Mouse (Mus musculus): ENCODE data around the gene Hsph1. TPM values are rescaled to one million over a fixed set of nuclear protein-coding genes. Genes with fewer than 3 reads are reported as not detected.

Gene Hsph1
- polyA plus RNA-seq, 1 experiment from 2014 or later: 23.5 TPM

DNA sequence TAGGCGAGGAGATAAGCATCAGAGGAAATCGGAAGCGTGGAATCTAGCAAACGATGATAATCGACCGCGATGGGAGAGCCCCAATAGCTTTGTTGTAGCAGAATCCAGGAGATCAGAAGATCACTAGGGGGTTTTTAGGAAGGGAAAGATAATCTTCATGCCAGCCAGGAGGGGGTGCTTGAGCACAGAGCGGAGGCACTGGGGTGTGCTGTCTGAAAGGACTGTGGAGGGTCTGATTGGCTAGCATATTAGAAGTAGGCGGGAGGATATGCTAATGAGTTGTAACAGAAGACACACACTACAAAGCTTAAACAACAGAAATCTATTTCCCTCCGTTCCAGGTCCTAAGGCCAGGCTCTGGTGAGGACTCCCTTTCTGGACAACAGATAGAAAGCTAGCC, 50.3 kb downstream of the Hsph1 start:
- 50% methylated on average over 10 of the region's 10 CpGs for WGBS
- Histone ChIP-seq H3K9ac (ENCODE audit: low read length) (no peak overlapping the region), H3K27ac (replicated peaks in 1 of 2; ENCODE audit: control insufficient read depth in 1 of 2, insufficient read depth in 1 of 2, low read depth in 2 of 2, low read length in 2 of 2) (no peak overlapping the region), H3K4me3 (ENCODE audit: control insufficient read depth in 1 of 2, insufficient read depth in 1 of 2, low read depth in 1 of 2, low read length in 2 of 2) (no peak overlapping the region), H3K4me2 (ENCODE audit: low read length) (no peak overlapping the region), H3K9me3 (ENCODE audit: control insufficient read depth, low read length) (no peaks in the 10 kb centered on the region), H3K27me3 (ENCODE audit: control insufficient read depth, insufficient read depth, low read length) (no peaks in the 10 kb centered on the region), H3K4me1 (ENCODE audit: control insufficient read depth in 2 of 2, insufficient read depth in 2 of 2, low read length in 2 of 2) (peaks cover 10 to 14% of the 10 kb centered on the region in 2 experiments; a peak in 3 of 4 replicates), H3K36me3 (ENCODE audit: control insufficient read depth, insufficient read depth, low read length) (no peaks in the 10 kb centered on the region)
- ATAC-seq (ENCODE audit: insufficient number of reproducible peaks, insufficient read depth, low FRiP score, low read depth): no peak

DNA sequence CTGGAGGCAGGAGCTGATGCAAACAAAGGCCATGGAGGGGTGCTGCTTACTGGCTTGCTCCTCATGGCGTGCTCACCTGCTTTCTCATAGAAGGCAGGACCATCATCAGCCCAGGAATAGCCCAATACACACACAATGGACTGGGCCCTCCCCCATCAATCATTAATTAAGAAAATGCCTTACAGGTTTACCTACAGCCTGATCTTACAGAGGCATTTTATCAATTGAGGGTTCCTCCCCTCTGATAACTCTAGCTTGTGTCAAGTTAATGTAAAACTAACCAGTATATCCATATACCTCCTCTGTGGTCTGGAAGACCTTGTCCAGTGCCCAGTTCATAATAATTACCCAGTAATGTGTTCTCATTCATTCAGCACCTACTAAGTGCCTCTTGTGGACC, 50.9 kb downstream of the Hsph1 start:
- no peaks in the 10 kb centered on the region for H3K27me3 ChIP-seq (ENCODE audit: control insufficient read depth, insufficient read depth, low read length)
- no peak overlapping the region for H3K4me2 ChIP-seq (ENCODE audit: low read length)
- ATAC-seq (ENCODE audit: insufficient number of reproducible peaks, insufficient read depth, low FRiP score, low read depth): no peak
- WGBS: 86% methylated on average over 1 of the region's 1 CpGs
- no peaks in the 10 kb centered on the region for H3K36me3 ChIP-seq (ENCODE audit: control insufficient read depth, insufficient read depth, low read length)
- H3K9ac ChIP-seq (ENCODE audit: low read length): no peak overlapping the region
- peaks cover 10 to 14% of the 10 kb centered on the region in 2 experiments; a peak in 3 of 4 replicates for H3K4me1 ChIP-seq (ENCODE audit: control insufficient read depth in 2 of 2, insufficient read depth in 2 of 2, low read length in 2 of 2)
- H3K4me3 ChIP-seq (ENCODE audit: control insufficient read depth in 1 of 2, insufficient read depth in 1 of 2, low read depth in 1 of 2, low read length in 2 of 2): no peak overlapping the region
- no peak overlapping the region for H3K27ac ChIP-seq (replicated peaks in 1 of 2; ENCODE audit: control insufficient read depth in 1 of 2, insufficient read depth in 1 of 2, low read depth in 2 of 2, low read length in 2 of 2)
- H3K9me3 ChIP-seq (ENCODE audit: control insufficient read depth, low read length): no peaks in the 10 kb centered on the region

DNA sequence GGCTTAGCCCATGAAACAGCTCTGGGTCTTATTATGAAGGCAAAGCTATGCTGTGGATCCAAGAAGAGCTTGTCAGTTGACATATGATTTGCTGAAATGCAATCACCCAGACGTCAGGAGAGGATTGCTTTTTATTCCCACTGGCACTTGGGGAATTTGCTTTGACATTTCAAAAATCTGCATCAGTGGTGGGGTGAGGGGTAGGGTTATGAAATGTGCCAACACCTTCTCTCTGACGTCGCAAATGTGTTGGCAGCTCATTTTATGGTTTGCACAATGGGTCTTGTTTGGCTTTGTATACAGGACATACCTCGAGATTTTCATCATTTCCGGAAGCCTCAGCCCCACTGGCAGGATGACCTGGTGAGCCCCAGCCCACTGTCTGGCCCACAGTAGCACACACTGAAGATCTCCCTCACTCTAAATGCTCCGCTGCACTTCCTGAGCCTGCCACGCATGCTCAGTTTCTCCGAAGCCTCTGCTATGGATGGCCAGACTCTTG, 52.0 kb downstream of the Hsph1 start:
- Histone ChIP-seq H3K36me3 (ENCODE audit: control insufficient read depth, insufficient read depth, low read length) (no peaks in the 10 kb centered on the region), H3K4me3 (ENCODE audit: control insufficient read depth in 1 of 2, insufficient read depth in 1 of 2, low read depth in 1 of 2, low read length in 2 of 2) (no peak overlapping the region), H3K27me3 (ENCODE audit: control insufficient read depth, insufficient read depth, low read length) (no peaks in the 10 kb centered on the region), H3K9me3 (ENCODE audit: control insufficient read depth, low read length) (no peaks in the 10 kb centered on the region), H3K9ac (ENCODE audit: low read length) (no peak overlapping the region), H3K4me2 (ENCODE audit: low read length) (no peak overlapping the region), H3K27ac (replicated peaks in 1 of 2; ENCODE audit: control insufficient read depth in 1 of 2, insufficient read depth in 1 of 2, low read depth in 2 of 2, low read length in 2 of 2) (no peak overlapping the region), H3K4me1 (ENCODE audit: control insufficient read depth in 2 of 2, insufficient read depth in 2 of 2, low read length in 2 of 2) (peaks cover 10 to 12% of the 10 kb centered on the region in 2 experiments; a peak in 3 of 4 replicates)
- no peak for ATAC-seq (ENCODE audit: insufficient number of reproducible peaks, insufficient read depth, low FRiP score, low read depth)
- WGBS: 53% methylated on average over 8 of the region's 8 CpGs

DNA sequence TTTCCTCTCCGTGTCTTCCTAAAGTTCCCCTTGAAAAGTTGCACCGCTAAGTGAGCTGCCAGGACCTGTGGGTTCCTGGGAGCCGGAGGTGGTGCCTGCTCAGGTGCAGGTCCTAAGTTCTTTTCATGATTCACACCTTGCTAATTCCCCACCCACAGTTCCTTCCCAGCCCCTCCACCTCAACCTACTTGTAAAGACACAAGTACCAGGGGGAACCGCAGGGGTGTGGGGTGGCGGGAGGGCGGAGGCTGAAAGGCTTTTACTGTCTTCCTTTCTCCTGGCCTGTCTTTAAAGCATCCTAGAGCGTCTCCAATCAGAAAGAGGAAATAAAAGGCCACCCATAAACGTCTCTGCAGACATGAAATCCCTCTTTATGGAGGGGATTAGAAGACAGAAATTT, 52.7 kb downstream of the Hsph1 start:
- Histone ChIP-seq H3K9ac (ENCODE audit: low read length) (no peak overlapping the region), H3K36me3 (ENCODE audit: control insufficient read depth, insufficient read depth, low read length) (no peaks in the 10 kb centered on the region), H3K4me2 (ENCODE audit: low read length) (no peak overlapping the region), H3K27me3 (ENCODE audit: control insufficient read depth, insufficient read depth, low read length) (no peaks in the 10 kb centered on the region), H3K4me1 (ENCODE audit: control insufficient read depth in 2 of 2, insufficient read depth in 2 of 2, low read length in 2 of 2) (peaks cover 8 to 9% of the 10 kb centered on the region in 2 experiments; a peak in 3 of 4 replicates), H3K4me3 (ENCODE audit: control insufficient read depth in 1 of 2, insufficient read depth in 1 of 2, low read depth in 1 of 2, low read length in 2 of 2) (no peak overlapping the region), H3K27ac (replicated peaks in 1 of 2; ENCODE audit: control insufficient read depth in 1 of 2, insufficient read depth in 1 of 2, low read depth in 2 of 2, low read length in 2 of 2) (no peak overlapping the region), H3K9me3 (ENCODE audit: control insufficient read depth, low read length) (no peaks in the 10 kb centered on the region)
- WGBS: 36% methylated on average over 8 of the region's 8 CpGs
- no peak for ATAC-seq (ENCODE audit: insufficient number of reproducible peaks, insufficient read depth, low FRiP score, low read depth)

DNA sequence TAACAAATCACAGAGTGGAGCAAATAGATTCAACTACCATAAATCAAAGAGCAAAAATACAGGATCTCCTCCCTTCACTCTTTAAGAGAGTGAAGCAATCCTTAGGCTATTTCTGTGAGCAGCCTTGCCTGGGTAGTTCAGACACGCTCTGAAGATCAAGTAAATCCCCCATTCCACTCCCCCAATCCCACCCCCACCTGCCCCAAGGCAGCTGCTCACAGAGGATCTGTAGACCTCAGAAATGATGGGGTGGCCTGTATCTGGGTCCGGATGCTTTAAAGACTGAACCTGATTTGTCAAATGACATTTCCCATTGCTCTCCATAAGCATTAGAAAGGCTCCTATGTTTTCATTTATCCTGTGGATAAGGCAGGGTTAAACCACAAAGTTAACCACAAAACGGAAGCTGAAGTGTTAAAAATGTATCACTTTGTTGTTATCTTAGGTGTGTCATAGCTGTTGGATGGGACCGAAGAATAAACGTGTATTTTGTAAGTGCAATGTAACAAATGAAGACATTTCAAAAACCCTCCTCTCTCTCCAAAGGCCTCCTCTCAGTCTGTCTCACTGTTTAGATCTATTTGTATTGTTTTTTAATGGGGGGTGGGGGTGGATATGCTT, 53.4 kb downstream of the Hsph1 start:
- WGBS: 69% methylated on average over 5 of the region's 5 CpGs
- no peaks in the 10 kb centered on the region for H3K27me3 ChIP-seq (ENCODE audit: control insufficient read depth, insufficient read depth, low read length)
- no peak overlapping the region for H3K4me2 ChIP-seq (ENCODE audit: low read length)
- H3K27ac ChIP-seq (replicated peaks in 1 of 2; ENCODE audit: control insufficient read depth in 1 of 2, insufficient read depth in 1 of 2, low read depth in 2 of 2, low read length in 2 of 2): no peak overlapping the region
- peaks cover 2 to 4% of the 10 kb centered on the region in 2 experiments; a peak in 1 of 4 replicates for H3K4me1 ChIP-seq (ENCODE audit: control insufficient read depth in 2 of 2, insufficient read depth in 2 of 2, low read length in 2 of 2)
- no peak for ATAC-seq (ENCODE audit: insufficient number of reproducible peaks, insufficient read depth, low FRiP score, low read depth)
- H3K4me3 ChIP-seq (ENCODE audit: control insufficient read depth in 1 of 2, insufficient read depth in 1 of 2, low read depth in 1 of 2, low read length in 2 of 2): no peak overlapping the region
- H3K9me3 ChIP-seq (ENCODE audit: control insufficient read depth, low read length): no peaks in the 10 kb centered on the region
- H3K9ac ChIP-seq (ENCODE audit: low read length): no peak overlapping the region
- H3K36me3 ChIP-seq (ENCODE audit: control insufficient read depth, insufficient read depth, low read length): no peaks in the 10 kb centered on the region

DNA sequence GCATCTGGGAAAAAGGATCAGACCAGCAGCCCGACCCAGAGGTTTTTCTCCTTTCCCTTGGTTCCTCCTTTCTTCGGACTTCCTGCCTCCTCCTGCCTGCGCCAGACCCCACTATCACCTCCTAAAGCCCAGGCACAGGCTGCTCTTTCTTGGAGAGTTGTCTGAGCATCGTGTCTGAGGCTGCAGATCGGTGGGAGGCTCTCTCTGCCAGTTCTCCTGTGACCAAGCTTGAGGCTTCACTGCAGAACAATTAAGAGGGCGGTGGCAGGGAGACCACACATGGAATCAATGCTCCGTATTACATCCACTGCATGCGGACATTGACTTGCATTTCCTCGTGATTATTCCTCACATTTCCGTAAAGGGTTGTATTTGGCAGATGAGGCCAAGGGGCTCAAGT, 58.7 kb downstream of the Hsph1 start:
- Histone ChIP-seq H3K9me3 (ENCODE audit: control insufficient read depth, low read length) (no peaks in the 10 kb centered on the region), H3K36me3 (ENCODE audit: control insufficient read depth, insufficient read depth, low read length) (no peaks in the 10 kb centered on the region), H3K9ac (ENCODE audit: low read length) (no peak overlapping the region), H3K4me3 (ENCODE audit: control insufficient read depth in 1 of 2, insufficient read depth in 1 of 2, low read depth in 1 of 2, low read length in 2 of 2) (no peak overlapping the region), H3K4me1 (ENCODE audit: control insufficient read depth in 2 of 2, insufficient read depth in 2 of 2, low read length in 2 of 2) (peaks cover 0 to 3% of the 10 kb centered on the region in 2 experiments; a peak in 1 of 4 replicates), H3K4me2 (ENCODE audit: low read length) (no peak overlapping the region), H3K27me3 (ENCODE audit: control insufficient read depth, insufficient read depth, low read length) (no peaks in the 10 kb centered on the region), H3K27ac (replicated peaks in 1 of 2; ENCODE audit: control insufficient read depth in 1 of 2, insufficient read depth in 1 of 2, low read depth in 2 of 2, low read length in 2 of 2) (no peak overlapping the region)
- ATAC-seq (ENCODE audit: insufficient number of reproducible peaks, insufficient read depth, low FRiP score, low read depth): no peak
- 30% methylated on average over 10 of the region's 10 CpGs for WGBS

DNA sequence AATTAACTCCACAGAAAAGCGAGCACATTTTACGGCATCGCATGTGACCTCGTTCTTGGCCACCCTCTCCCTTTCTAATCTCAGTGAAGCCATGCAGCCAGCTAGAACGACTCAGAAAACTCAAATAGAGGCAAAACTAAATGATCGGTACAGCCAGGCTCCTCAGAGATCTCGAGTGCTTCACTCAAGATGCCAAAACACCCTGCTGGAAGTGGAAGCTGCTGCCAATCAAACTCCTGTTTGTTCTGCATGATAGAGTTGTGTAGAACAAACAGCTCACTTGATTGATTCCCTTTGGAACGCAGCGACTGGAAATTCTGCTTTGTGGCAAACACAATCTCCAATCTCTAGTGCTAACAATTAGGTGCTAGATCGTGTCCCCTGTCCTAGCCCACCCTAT, 59.2 kb downstream of the Hsph1 start:
- Histone ChIP-seq H3K9me3 (ENCODE audit: control insufficient read depth, low read length) (no peaks in the 10 kb centered on the region), H3K4me3 (ENCODE audit: control insufficient read depth in 1 of 2, insufficient read depth in 1 of 2, low read depth in 1 of 2, low read length in 2 of 2) (no peak overlapping the region), H3K9ac (ENCODE audit: low read length) (no peak overlapping the region), H3K27ac (replicated peaks in 1 of 2; ENCODE audit: control insufficient read depth in 1 of 2, insufficient read depth in 1 of 2, low read depth in 2 of 2, low read length in 2 of 2) (no peak overlapping the region), H3K4me1 (ENCODE audit: control insufficient read depth in 2 of 2, insufficient read depth in 2 of 2, low read length in 2 of 2) (peaks cover 0 to 3% of the 10 kb centered on the region in 2 experiments; a peak in 1 of 4 replicates), H3K4me2 (ENCODE audit: low read length) (no peak overlapping the region), H3K36me3 (ENCODE audit: control insufficient read depth, insufficient read depth, low read length) (no peaks in the 10 kb centered on the region), H3K27me3 (ENCODE audit: control insufficient read depth, insufficient read depth, low read length) (no peaks in the 10 kb centered on the region)
- no peak for ATAC-seq (ENCODE audit: insufficient number of reproducible peaks, insufficient read depth, low FRiP score, low read depth)
- 41% methylated on average over 10 of the region's 10 CpGs for WGBS

DNA sequence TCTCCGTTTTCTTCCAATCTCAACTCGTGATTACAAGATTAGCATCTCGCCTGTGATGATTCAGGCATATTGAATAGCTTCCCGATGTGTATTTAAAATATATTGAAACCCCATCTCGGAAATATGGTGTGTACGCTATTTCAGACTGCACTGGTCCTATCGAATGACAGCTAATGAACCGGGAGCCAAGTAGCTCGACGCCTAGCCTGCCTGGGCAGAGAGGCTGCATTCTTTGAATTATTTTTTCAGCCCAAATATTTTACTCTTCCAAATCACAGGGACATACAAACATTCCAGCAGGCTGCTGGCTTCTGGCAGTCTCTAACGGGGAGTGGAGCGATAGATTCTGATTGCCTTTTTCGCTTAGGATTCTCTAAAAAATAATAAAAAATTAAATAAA, 67.2 kb downstream of the Hsph1 start:
- ATAC-seq (ENCODE audit: insufficient number of reproducible peaks, insufficient read depth, low FRiP score, low read depth): no peak
- 68% methylated on average over 13 of the region's 13 CpGs for WGBS
- Histone ChIP-seq H3K4me2 (ENCODE audit: low read length) (no peak overlapping the region), H3K4me1 (ENCODE audit: control insufficient read depth in 2 of 2, insufficient read depth in 2 of 2, low read length in 2 of 2) (no peaks in the 10 kb centered on the region; a peak in 1 of 4 replicates), H3K4me3 (ENCODE audit: control insufficient read depth in 1 of 2, insufficient read depth in 1 of 2, low read depth in 1 of 2, low read length in 2 of 2) (no peak overlapping the region), H3K36me3 (ENCODE audit: control insufficient read depth, insufficient read depth, low read length) (no peaks in the 10 kb centered on the region), H3K27me3 (ENCODE audit: control insufficient read depth, insufficient read depth, low read length) (no peaks in the 10 kb centered on the region), H3K27ac (replicated peaks in 1 of 2; ENCODE audit: control insufficient read depth in 1 of 2, insufficient read depth in 1 of 2, low read depth in 2 of 2, low read length in 2 of 2) (no peak overlapping the region), H3K9ac (ENCODE audit: low read length) (no peak overlapping the region), H3K9me3 (ENCODE audit: control insufficient read depth, low read length) (no peaks in the 10 kb centered on the region)

Measured in heart, embryonic 14.5 days (tissue).